Mouse (Mus musculus) inflammation-experienced regulatory T-cells (primary cell): ENCODE data around the gene Mdfi. TPM values are rescaled to one million over a fixed set of nuclear protein-coding genes. Genes with fewer than 3 reads are reported as not detected.

Experiments used
- polyA plus RNA-seq, 2 experiments: library from polyadenylated mRNA; unstranded; fragments of 100-300 nt; shearing (Covaris generic); gene quantifications; one replicate each; pipeline ENCODE4 v1.2.1; 2017

The Mdfi gene
- under 1 TPM in 1 of 2 experiments, not detected in 1; 0.55 TPM for polyA plus RNA-seq

DNA sequence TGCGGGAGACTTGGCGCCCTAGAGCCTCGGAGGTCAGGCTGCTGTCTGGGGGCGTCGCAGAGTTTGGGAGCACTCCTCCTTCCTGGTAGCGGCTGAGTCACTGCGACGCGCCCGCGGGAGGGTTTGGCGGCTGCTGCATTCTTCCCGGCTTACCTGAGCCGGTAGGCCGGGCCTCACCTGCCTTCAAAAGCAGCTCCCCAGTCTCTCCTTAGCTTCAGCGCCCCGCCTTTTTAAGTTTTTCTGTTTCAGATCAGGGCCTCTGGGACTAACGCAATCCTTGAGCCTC lies at the start of gene Mdfi:
TSS of gene Mdfi (minus strand) at position 210 of the 286 bp plus-strand sequence.

Other genes with a start within 250 kb of the Mdfi start
- 10 to 100 TPM; 14.9 to 18.2 TPM for gene Bysl, start 223.2 kb downstream of the Mdfi start, polyA plus RNA-seq
- gene Med20, start 223.1 kb downstream of the Mdfi start, polyA plus RNA-seq, result 10 to 100 TPM; 31.8 to 46.6 TPM
- 1 to 10 TPM; 1.5 to 2.4 TPM for gene Gm20517, start 223.1 kb downstream of the Mdfi start, polyA plus RNA-seq
- 1 to 10 TPM; 1.7 to 1.9 TPM for gene Usp49, start 204.0 kb downstream of the Mdfi start, polyA plus RNA-seq
- gene Tomm6, start 146.3 kb downstream of the Mdfi start, polyA plus RNA-seq, result 100 to 1,000 TPM; 205 to 235 TPM
- gene Frs3, start 145.7 kb downstream of the Mdfi start, polyA plus RNA-seq, result 1 to 10 TPM; 1.2 to 5.1 TPM
- under 1 TPM; 0.07 to 0.24 TPM for gene Gm21981, start 140.2 kb downstream of the Mdfi start, polyA plus RNA-seq
- not detected for gene Prickle4, start 140.0 kb downstream of the Mdfi start, polyA plus RNA-seq
- not detected for gene Pgc, start 107.8 kb downstream of the Mdfi start, polyA plus RNA-seq
- 10 to 100 TPM; 32.4 to 48.5 TPM for gene Tfeb, start 97.7 kb downstream of the Mdfi start, polyA plus RNA-seq
- 10 to 100 TPM; 18.6 to 36.5 TPM for gene Foxp4, start 90.0 kb upstream of the Mdfi start, polyA plus RNA-seq
- gene 1700122O11Rik, start 203.6 kb upstream of the Mdfi start, polyA plus RNA-seq, result not detected